Comparison of ENCODE assay signal across 32 mouse cellular contexts in the genomic region with DNA sequence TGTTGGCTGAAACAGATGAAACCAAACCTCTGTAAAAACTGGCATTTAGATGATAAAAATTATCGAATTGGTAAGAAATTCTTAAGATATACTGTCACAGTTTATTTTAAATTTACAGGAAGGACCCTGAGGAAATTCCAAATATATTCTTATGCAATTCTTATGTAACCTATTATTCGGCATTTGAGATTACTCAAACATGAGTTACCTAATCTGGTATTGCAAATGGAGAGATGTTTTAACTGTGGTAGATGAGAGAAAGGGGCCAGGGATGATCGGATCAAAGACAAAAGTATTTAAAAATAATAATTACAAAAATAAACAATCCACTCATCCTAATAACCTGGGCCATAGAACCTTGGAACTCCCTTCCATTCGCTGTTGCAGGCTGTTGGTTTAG. TPM values are rescaled to one million over a fixed set of nuclear protein-coding genes. Genes with fewer than 3 reads are reported as not detected.
"Had no signal": no experiment of that assay in that cellular context is flagged by ENCODE, and none has a peak within 500 bp of the region (broad histone marks: within the 10 kb centered on the region; RNA-seq: fewer than 3 reads in every experiment).

No protein-coding gene starts in this region.

- H3K27me3 ChIP-seq: heart, embryonic 13.5 days; heart, embryonic 15.5 days; hindbrain, embryonic 12.5 days; intestine, embryonic 15.5 days; limb, embryonic 12.5 days; liver, embryonic 13.5 days; liver, embryonic 15.5 days had no signal

- H3K4me1 ChIP-seq: hindbrain, embryonic 10.5 days; hindbrain, embryonic 12.5 days; intestine, embryonic 15.5 days; limb, embryonic 10.5 days; limb, embryonic 12.5 days; liver, embryonic 13.5 days; liver, embryonic 15.5 days had no signal

- H3K9ac ChIP-seq: forebrain, postnatal 0 days; heart, embryonic 13.5 days; heart, embryonic 15.5 days; hindbrain, embryonic 12.5 days; hindbrain, embryonic 14.5 days; intestine, embryonic 15.5 days; limb, embryonic 12.5 days; liver, embryonic 13.5 days; liver, embryonic 15.5 days had no signal

- H3K36me3 ChIP-seq: intestine, embryonic 15.5 days had no signal

- ATAC-seq: forebrain, postnatal 0 days; hindbrain, embryonic 16.5 days; inflammation-experienced regulatory T-cells, adult 6 months; intestine, embryonic 15.5 days; intestine, postnatal 0 days had no signal

- H3K4me3 ChIP-seq: heart, embryonic 13.5 days; heart, embryonic 15.5 days; hindbrain, embryonic 10.5 days; hindbrain, embryonic 12.5 days; intestine, embryonic 15.5 days; layer of hippocampus, adult 2 months; left cerebral cortex, adult 2 months; limb, embryonic 10.5 days; limb, embryonic 12.5 days; liver, embryonic 13.5 days; liver, embryonic 15.5 days had no signal

- H3K4me2 ChIP-seq: heart, embryonic 11.5 days; heart, embryonic 13.5 days; heart, embryonic 15.5 days; hindbrain, embryonic 12.5 days; hindbrain, embryonic 14.5 days; intestine, embryonic 15.5 days; limb, embryonic 12.5 days; liver, embryonic 13.5 days; liver, embryonic 15.5 days had no signal

- H3K9me3 ChIP-seq: heart, embryonic 13.5 days; heart, embryonic 15.5 days; hindbrain, embryonic 10.5 days; hindbrain, embryonic 12.5 days; intestine, embryonic 15.5 days; limb, embryonic 10.5 days; limb, embryonic 12.5 days; liver, embryonic 13.5 days; liver, embryonic 15.5 days had no signal

- H3K27ac ChIP-seq: heart, embryonic 13.5 days; heart, embryonic 15.5 days; hindbrain, embryonic 10.5 days; hindbrain, embryonic 12.5 days; hindbrain, embryonic 14.5 days; intestine, embryonic 15.5 days; layer of hippocampus, adult 2 months; left cerebral cortex, adult 2 months; limb, embryonic 10.5 days; limb, embryonic 12.5 days; liver, embryonic 13.5 days; liver, embryonic 15.5 days had no signal

- DNase-seq: forebrain, postnatal 0 days; gastrocnemius, postnatal 14 days; gastrocnemius, postnatal 36 days; heart, postnatal 14 days; heart, postnatal 36 days; kidney, adult 18-20 months; kidney, adult 8-10 months; kidney, postnatal 10 days; kidney, postnatal 25 days; kidney, postnatal 4 days; liver; liver, embryonic 13.5 days had no signal

RNA-seq across cellular contexts. Expression of gene Lmod2, which starts 12.8 kb away (rescaled TPM):
- total RNA-seq: forebrain, postnatal 0 days; layer of hippocampus, adult 2 months; layer of hippocampus, postnatal 10 days; layer of hippocampus, postnatal 25 days; left cerebral cortex, adult 2 months; left cerebral cortex, postnatal 14 days; left cerebral cortex, postnatal 36 days had no signal
- polyA plus RNA-seq: forebrain, postnatal 0 days; hindbrain, embryonic 10.5 days; hindbrain, embryonic 12.5 days; hindbrain, embryonic 14.5 days; hindbrain, embryonic 16.5 days; inflammation-experienced regulatory T-cells, adult 6 months; intestine, embryonic 15.5 days; intestine, postnatal 0 days; kidney, embryonic 14.5 days; limb, embryonic 12.5 days had no signal
